Mouse (Mus musculus): ENCODE results near the gene Psmb9.
A peak's percentile ranks its signal among the peaks of the same experiment; 100 is the strongest.

Gene Psmb9

GRCm38 (mm10) chr17:34205746-34206176 lies 18.2 kb upstream of the Psmb9 start:
- peak; percentile 65 for DNase-seq (ENCODE audit: low spot score)

GRCm38 (mm10) chr17:34205021-34205745 lies 17.6 kb upstream of the Psmb9 start:
- no peak for DNase-seq (ENCODE audit: low spot score)

DNA sequence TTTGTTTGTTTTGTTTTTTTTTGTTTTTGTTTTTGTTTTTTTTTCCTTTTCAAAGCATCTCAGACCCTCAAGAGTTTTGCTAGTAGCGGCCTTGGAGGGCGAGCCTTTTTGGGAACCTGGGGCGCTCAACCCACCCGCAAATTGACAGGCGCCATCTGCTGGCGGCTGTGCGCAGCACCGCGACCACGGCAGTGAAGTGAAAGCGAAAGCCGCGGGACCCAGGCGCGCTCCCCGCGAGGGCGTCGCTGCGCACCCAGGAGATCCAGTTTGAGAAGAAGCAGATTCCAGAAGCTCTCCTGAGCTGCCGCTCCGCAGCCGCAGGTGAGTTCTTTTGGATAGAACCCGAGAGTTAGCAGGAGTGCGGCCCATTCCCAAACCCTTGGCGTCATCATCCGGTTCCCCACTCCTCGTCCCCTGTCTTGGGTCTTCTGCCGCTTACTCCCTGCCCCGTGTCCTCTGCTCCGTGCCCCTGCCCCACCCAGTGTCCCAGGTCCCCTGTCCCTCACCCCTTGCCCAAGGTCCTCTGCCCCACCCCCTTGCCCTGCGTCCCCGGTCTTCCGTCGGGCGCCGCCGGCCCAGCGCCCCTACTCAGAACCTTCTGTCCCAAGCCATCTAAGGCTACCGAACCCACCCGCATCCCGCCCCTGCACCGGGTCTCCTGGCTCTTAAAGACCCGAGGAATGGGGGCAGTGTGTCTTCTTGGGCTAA lies 16.9 kb upstream of the Psmb9 start:
- DNase-seq (ENCODE audit: low spot score), result peak; percentile 78

GRCm38 (mm10) chr17:34203444-34203843 lies 15.9 kb upstream of the Psmb9 start, which contains the start of gene Tap2:
Tap2 (plus strand) TSS chr17:34203527.
- no peak for DNase-seq (ENCODE audit: low spot score)

GRCm38 (mm10) chr17:34202760-34203442 lies 15.3 kb upstream of the Psmb9 start:
- no peak for DNase-seq (ENCODE audit: low spot score)

DNA sequence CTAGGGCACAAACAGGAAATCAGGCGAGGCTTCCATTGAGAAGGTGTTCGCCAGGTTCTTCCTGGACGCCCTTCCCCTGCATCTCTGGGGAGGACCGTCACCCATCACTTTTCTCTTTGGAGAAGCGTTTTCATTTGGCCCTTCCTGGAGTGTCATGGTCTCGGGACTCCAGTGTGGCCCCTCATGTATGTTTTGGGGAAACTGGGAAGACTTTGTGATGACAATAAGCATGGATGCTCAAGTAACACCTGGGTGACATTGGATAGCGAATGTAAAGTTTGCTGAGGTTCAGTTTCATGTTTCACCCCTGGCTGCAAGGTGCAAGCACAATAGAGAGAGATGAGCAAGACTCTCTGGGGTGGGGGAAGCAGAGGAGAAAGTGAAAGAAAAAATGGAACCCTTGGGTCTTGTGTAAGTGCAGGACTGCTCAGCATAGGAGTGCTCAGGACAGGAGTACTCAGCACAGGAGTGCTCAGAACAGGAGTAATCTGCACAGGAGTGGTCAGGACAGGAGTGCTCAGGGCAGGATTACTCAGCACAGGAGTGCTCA lies 14.0 kb upstream of the Psmb9 start:
- DNase-seq (ENCODE audit: low spot score), result no peak

- DNase-seq (ENCODE audit: low spot score), result no peak
Measured at GRCm38 (mm10) chr17:34200772-34201505, 13.4 kb upstream of the Psmb9 start.

DNA sequence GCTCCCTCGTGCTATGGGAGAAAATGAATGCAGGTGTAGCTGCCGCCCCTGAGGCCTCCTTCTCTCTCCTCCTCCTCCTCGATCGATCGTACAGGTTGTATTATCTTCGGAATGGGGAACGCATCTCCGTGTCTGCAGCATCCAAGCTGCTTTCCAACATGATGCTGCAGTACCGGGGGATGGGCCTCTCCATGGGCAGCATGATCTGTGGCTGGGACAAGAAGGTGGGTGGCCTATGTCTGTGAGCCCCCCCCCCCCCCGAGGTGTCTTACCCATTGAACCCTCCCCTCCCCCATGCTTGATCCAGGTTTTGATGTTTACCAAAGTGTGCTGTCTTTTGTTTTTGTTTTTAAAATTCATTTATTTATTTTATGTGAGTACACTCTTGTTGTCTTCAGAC lies 12.5 kb upstream of the Psmb9 start:
- no peak for DNase-seq (ENCODE audit: low spot score)

DNA sequence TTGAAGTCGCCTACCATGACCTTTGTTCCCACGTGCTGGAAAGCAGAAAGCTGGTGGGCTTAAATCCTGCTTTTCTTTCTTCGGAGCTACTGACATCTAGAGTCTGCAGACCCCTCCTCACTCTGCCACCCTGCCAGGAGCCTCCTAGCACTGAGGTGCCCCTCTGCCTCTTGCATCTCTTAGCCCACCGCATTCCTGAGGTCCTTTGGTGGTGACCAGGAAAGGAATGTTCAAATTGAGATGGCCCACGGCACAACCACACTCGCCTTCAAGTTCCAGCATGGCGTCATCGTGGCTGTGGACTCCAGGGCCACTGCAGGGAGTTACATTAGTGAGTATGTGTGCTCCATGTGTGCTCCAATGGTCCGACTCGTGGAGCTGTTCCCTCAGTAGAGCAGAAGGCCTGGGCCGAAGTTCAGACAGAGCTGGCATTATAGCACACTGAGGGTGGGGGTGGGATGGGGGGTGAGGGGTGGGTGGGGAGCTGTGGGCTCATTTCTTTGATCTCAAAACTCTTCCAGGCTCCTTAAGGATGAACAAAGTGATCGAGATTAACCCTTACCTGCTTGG lies 11.6 kb upstream of the Psmb9 start:
- DNase-seq (ENCODE audit: low spot score), result no peak

DNA sequence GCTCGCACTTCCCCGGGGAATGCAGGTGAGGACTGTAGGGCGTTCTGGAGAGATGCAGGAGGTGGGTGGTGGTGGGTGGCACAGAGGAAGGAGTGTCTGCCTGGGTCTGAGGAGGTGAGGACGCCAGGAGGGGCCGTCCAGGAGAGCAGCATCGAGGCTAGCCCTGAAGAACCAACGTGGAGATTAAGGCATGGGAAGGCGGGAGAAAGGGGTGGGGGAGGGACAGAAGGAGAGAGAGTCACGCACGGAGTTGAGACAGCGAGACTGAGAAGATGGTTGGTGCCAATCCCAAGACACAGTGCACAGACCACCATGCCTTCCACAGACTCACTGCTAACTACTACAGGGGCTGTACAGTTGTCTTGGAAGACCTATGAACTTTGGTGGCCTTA lies 11.0 kb upstream of the Psmb9 start:
- DNase-seq (ENCODE audit: low spot score), result no peak

- DNase-seq (ENCODE audit: low spot score), result no peak
Measured at GRCm38 (mm10) chr17:34197904-34198520, 10.4 kb upstream of the Psmb9 start.

DNA sequence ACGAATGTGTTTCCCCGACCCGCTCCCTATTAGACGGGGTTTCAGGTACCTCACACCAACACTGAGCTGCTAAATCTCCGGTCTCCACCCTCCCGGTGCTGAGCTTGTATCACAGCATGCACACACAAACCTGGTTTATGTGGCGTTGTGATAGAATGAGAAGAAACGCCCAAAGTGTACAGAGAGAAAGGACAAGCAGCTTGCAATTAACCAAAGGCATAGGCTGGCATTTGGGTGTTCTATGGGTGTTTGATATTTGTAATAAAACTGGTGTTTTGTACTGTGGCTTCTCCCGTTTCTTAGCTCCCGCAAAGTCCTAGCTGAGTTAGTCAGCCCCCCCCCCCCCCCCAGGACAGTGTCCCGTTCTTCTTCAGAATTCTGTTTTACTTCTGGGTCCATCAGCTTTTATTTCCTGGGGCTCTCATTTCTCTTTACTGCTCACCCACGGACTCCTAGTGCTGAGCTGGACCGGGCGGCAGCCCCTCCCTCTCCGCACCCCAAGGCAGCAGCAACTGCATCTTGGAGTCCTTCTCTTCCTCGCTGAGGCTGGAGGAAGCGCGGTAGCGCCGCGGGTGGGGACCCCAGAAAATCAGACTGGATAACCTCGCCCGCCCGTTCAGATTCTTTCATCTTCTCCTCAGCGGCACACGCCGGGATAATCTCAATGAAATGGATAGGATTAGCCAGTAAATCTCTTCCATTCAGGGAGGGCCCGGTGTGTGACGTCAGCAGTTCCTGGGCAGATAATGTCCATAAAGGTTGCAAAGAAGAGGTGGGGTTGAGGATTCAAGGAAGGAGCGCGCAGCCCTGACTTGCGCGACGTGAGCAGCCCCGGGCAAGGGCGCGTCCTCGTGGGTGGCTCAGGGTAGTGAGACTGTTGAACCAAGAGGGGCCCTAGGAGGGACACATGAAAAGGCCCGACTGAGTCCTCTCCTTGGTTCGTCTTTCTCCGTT lies 9.7 kb upstream of the Psmb9 start, which contains the start of gene Psmb8:
Gene Psmb8, plus strand, starts transcription at position 781 of the 954 bp plus-strand sequence.
- peak; percentile 44 for DNase-seq (ENCODE audit: low spot score)

DNA sequence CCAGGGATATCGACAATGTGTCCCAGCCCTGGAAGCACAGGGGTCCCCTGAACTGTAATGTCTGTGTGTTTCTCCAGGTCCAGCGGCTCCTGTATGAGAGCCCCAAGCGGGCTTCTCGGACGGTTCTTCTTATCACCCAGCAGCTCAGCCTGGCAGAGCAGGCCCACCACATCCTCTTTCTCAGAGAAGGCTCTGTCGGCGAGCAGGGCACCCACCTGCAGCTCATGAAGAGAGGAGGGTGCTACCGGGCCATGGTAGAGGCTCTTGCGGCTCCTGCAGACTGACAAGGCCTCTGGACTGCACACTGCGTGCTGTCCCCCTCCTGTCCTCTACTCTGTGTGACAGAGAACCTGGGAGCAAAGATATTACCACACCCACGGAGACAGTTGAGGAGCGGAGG lies 8.9 kb upstream of the Psmb9 start:
- no peak for DNase-seq (ENCODE audit: low spot score)

DNA sequence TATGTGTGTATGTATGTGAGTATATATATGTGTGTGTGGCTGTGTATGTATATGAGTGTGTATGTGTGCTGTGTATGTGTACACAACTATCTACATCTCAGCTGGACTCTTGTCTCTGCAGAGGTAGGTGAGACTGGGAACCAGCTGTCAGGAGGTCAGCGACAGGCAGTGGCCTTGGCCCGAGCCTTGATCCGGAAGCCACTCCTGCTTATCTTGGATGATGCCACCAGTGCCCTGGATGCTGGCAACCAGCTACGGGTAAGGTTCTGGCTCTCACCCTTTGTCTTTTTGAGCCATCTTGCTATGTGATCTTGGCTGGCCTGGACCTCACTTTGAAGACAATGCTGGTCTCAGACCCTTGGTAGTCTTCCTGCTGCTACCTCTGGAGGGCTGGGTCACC lies 7.2 kb upstream of the Psmb9 start:
- no peak for DNase-seq (ENCODE audit: low spot score)

GRCm38 (mm10) chr17:34193468-34193867 lies 5.9 kb upstream of the Psmb9 start:
- no peak for DNase-seq (ENCODE audit: low spot score)

DNA sequence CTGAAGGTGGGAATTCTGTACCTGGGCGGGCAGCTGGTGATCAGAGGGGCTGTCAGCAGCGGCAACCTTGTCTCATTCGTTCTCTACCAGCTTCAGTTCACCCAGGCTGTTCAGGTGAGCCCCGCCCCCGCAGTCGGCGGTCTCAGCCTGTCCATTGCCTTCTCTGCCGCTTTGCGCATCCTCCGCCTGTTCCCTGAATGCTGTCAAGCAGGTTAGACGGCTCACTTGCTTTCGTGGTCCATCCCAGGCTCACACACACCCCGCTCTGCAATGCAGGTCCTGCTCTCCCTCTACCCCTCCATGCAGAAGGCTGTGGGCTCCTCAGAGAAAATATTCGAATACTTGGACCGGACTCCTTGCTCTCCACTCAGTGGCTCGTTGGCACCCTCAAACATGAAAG lies 5.3 kb upstream of the Psmb9 start:
- no peak for DNase-seq (ENCODE audit: low spot score)

- DNase-seq (ENCODE audit: low spot score), result no peak
Measured at GRCm38 (mm10) chr17:34188986-34189385, 1.4 kb upstream of the Psmb9 start.

GRCm38 (mm10) chr17:34188010-34188409 lies 446 bp upstream of the Psmb9 start:
- peak; percentile 36 for DNase-seq (ENCODE audit: low spot score)

DNA sequence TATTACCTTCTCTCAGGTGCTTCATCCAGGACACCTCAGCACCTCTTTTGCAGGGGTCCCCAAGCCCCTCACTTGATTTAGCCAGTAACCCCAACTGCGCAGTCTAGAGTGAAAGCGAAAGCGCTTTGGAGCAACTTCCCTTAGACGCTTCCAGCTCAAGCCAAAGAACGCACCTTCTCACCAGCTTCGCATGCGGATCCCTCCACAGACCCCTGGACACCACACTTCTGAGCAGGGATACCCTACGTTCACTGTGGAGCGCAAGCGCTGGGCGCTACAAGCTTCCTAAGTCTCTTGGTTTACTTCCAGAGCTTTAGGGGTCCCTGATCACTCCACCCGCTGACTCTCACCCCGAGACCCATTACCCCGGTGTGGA lies 691 bp downstream of the Psmb9 start:
- no peak for DNase-seq (ENCODE audit: low spot score)

GRCm38 (mm10) chr17:34185526-34185925 lies 2.0 kb downstream of the Psmb9 start:
- no peak for DNase-seq (ENCODE audit: low spot score)

All from c-Kit-positive CD71-positive TER-119-positive erythroid progenitor cells, embryonic 14.5 days (primary cell).